Mouse (Mus musculus) hindbrain, embryonic 13.5 days (tissue): ENCODE measurements at regions not wholly inside any gene's neighbourhood (a gene's known extent, or its start where the extent isn't known, plus 50 kb on each side); places are given as distances from the start of the nearest gene placed in this dataset.

Source experiments
- ATAC-seq: fragments of 200-750 bp; cut with Nextera tagmentation; 2 replicates; pipeline ENCODE4 v1.8.0; 2017; ENCODE audit warnings: moderate TSS enrichment; ENCODE audit not compliant: low FRiP score
- H3K27ac ChIP-seq: fragments of 300-500 bp; sonication (generic); 2 replicates; pipeline ENCODE4 v1.5.1; 2015; ENCODE audit warnings: inconsistent platforms, mild to moderate bottlenecking, moderate library complexity
- H3K27me3 ChIP-seq: fragments of 300-500 bp; sonication (generic); 2 replicates; pipeline ENCODE4 v1.6.1; 2015; ENCODE audit warnings: mild to moderate bottlenecking, inconsistent platforms
- H3K36me3 ChIP-seq: fragments of 300-500 bp; sonication (generic); 2 replicates; pipeline ENCODE4 v1.6.1; 2015; ENCODE audit warnings: mild to moderate bottlenecking, inconsistent platforms
- H3K4me1 ChIP-seq: fragments of 300-500 bp; sonication (generic); replicated peaks from 2 replicates; pipeline ENCODE4 v1.6.1; 2015; ENCODE audit warnings: inconsistent platforms
- H3K4me2 ChIP-seq: fragments of 300-500 bp; sonication (generic); 2 replicates; pipeline ENCODE4 v1.6.1; 2015; ENCODE audit warnings: inconsistent platforms, mild to moderate bottlenecking, moderate library complexity
- H3K4me3 ChIP-seq: fragments of 300-500 bp; sonication (generic); 2 replicates; pipeline ENCODE4 v1.5.1; 2015; ENCODE audit warnings: mild to moderate bottlenecking, inconsistent platforms
- H3K9ac ChIP-seq: fragments of 300-500 bp; sonication (generic); 2 replicates; pipeline ENCODE4 v1.6.1; 2015; ENCODE audit warnings: mild to moderate bottlenecking, inconsistent platforms
- H3K9me3 ChIP-seq: fragments of 300-500 bp; sonication (generic); 2 replicates; pipeline ENCODE4 v1.6.1; 2016; ENCODE audit warnings: inconsistent platforms
- WGBS: fragments of 180-500 bp; shearing (Covaris S2); methylation state at CpG from one replicate; pipeline ENCODE4 v1.1.7; 2015; 5-methylcytosine and 5-hydroxymethylcytosine counted together

- WGBS: 72% methylated on average over 2 of the region's 2 CpGs
These were observed 240.4 kb upstream of the C030005K15Rik start for GRCm38 (mm10) chr10:97966931-97967330.

GRCm38 (mm10) chr10:98007037-98007436 is 280.5 kb upstream of the C030005K15Rik start:
- no peak overlapping the region for H3K9ac ChIP-seq
- H3K4me3 ChIP-seq: no peak overlapping the region
- no peaks in the 10 kb centered on the region for H3K36me3 ChIP-seq
- no peak overlapping the region for H3K4me2 ChIP-seq
- 0 out of 2 replicates have a peak, but pooled peaks cover 5% of the 10 kb centered on the region for H3K4me1 ChIP-seq
- ATAC-seq: peak; percentile 52; the same call in 1 of the 2 replicates
- 27% methylated on average over 4 of the region's 4 CpGs for WGBS
- no peaks in the 10 kb centered on the region for H3K27me3 ChIP-seq
- H3K9me3 ChIP-seq: no peaks in the 10 kb centered on the region
- no peak overlapping the region for H3K27ac ChIP-seq

More at GRCm38 (mm10) chr10:97966931-97967330, 240.4 kb upstream of the C030005K15Rik start:
- H3K9me3 ChIP-seq: no peaks in the 10 kb centered on the region
- no peaks in the 10 kb centered on the region for H3K27me3 ChIP-seq
- no peak overlapping the region for H3K27ac ChIP-seq
- H3K4me1 ChIP-seq: no peaks in the 10 kb centered on the region
- no peak for ATAC-seq
- no peaks in the 10 kb centered on the region for H3K36me3 ChIP-seq
- no peak overlapping the region for H3K4me2 ChIP-seq
- H3K4me3 ChIP-seq: no peak overlapping the region
- no peak overlapping the region for H3K9ac ChIP-seq

GRCm38 (mm10) chr10:98008355-98008754 is 281.8 kb upstream of the C030005K15Rik start:
- H3K36me3 ChIP-seq: no peaks in the 10 kb centered on the region

DNA sequence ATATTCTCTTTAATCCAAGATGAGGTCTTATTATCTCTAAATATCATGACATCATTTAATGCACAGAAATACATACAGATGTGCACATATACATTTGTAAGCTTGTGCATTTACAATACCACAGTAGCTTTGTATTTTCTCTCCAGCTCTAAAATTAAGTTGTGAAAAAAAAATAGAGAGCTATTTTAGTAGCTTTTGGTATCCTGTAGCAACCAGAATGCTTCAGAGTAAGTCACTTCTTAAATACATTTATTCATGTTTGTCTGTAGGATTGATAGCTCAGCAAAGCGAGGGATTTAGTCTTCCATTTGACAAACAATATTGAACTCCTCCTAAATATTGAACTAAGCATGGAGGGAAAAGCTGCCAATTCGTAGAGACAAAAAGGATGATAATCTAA is 286.4 kb upstream of the C030005K15Rik start:
- Histone ChIP-seq H3K27me3 (no peaks in the 10 kb centered on the region), H3K27ac (no peak overlapping the region), H3K4me1 (no peaks in the 10 kb centered on the region), H3K9me3 (no peaks in the 10 kb centered on the region), H3K9ac (no peak overlapping the region), H3K36me3 (no peaks in the 10 kb centered on the region), H3K4me3 (no peak overlapping the region), H3K4me2 (no peak overlapping the region)
- 80% methylated on average over 2 of the region's 2 CpGs for WGBS
- ATAC-seq: no peak

More at GRCm38 (mm10) chr10:98008355-98008754, 281.8 kb upstream of the C030005K15Rik start:
- H3K27ac ChIP-seq: no peak overlapping the region
- 13% methylated on average over 1 of the region's 1 CpGs for WGBS
- H3K27me3 ChIP-seq: no peaks in the 10 kb centered on the region
- H3K9me3 ChIP-seq: no peaks in the 10 kb centered on the region
- H3K4me1 ChIP-seq: 0 out of 2 replicates have a peak, but pooled peaks cover 5% of the 10 kb centered on the region
- H3K4me3 ChIP-seq: no peak overlapping the region
- no peak overlapping the region for H3K4me2 ChIP-seq
- ATAC-seq: no peak
- H3K9ac ChIP-seq: no peak overlapping the region

- ATAC-seq: no peak
- H3K9me3 ChIP-seq: no peaks in the 10 kb centered on the region
- no peaks in the 10 kb centered on the region for H3K27me3 ChIP-seq
- 65% methylated on average over 10 of the region's 10 CpGs for WGBS
- H3K9ac ChIP-seq: no peak overlapping the region
- no peak overlapping the region for H3K4me3 ChIP-seq
- no peaks in the 10 kb centered on the region for H3K4me1 ChIP-seq
- no peaks in the 10 kb centered on the region for H3K36me3 ChIP-seq
- 0 out of 2 replicates have a peak overlapping the region, but pooled peaks have one; percentile 40 for H3K27ac ChIP-seq
- H3K4me2 ChIP-seq: no peak overlapping the region
These were observed 288.7 kb upstream of the C030005K15Rik start for GRCm38 (mm10) chr10:98014985-98015902.

DNA sequence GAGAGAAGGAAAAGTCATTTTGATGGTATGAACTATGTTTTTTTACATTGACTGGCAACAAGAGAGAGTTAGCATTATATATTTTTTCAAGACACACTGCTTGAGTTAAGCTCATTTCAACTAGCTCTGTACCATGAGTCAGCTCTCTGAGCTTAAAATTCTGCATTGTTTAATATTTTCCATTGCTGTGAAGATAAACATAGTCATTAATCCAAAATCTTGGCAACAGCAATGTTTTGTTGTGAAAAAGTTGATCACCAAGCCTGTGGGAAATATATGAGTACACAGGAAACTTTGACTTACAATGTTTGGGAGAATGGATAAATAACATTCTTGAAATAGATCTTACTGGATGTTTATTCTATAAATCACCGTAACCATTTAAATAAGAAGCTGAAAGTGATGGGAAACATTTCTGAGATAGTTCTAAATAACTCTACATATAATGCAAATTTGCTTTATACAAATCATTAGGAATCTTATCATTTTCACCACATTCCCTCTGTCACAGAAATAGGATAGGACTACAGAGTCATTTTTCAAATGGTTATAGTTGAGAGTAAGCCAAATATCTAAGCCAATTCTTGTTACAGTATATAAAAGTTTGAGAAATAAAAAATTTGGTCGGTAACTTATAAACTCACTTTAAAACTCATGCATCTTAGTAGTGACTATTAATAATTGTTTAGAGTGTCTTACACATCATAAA is 290.2 kb upstream of the C030005K15Rik start:
- no peak overlapping the region for H3K27ac ChIP-seq
- no peak overlapping the region for H3K4me3 ChIP-seq
- whole genome bisulfite sequencing: 98% methylated on average over 2 of the region's 2 CpGs
- H3K36me3 ChIP-seq: no peaks in the 10 kb centered on the region
- ATAC-seq: no peak
- H3K27me3 ChIP-seq: no peaks in the 10 kb centered on the region
- H3K4me2 ChIP-seq: no peak overlapping the region
- no peaks in the 10 kb centered on the region for H3K4me1 ChIP-seq
- no peak overlapping the region for H3K9ac ChIP-seq
- no peaks in the 10 kb centered on the region for H3K9me3 ChIP-seq

DNA sequence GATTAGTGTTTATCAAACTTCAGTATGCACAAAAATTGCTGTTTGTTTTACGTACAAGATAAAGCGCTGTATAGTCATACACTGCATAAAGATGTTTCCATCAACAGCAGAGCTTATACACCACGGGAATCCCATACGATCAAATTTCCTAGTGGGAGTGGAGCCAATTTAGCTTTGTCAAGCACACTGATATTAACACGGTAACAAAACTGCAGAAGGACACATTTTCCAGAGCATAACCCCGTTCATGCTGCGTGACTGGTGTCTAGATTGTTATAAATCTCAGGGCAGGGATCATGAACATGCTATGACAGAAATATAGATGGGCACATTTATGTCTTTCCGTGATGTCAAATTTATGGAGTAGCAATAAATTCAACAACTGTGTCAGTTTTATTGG is 302.6 kb upstream of the C030005K15Rik start:
- no peak overlapping the region for H3K27ac ChIP-seq
- 76% methylated on average over 8 of the region's 8 CpGs for WGBS
- no peak overlapping the region for H3K4me3 ChIP-seq
- no peak overlapping the region for H3K9ac ChIP-seq
- no peak for ATAC-seq
- H3K9me3 ChIP-seq: no peaks in the 10 kb centered on the region
- no peak overlapping the region for H3K4me2 ChIP-seq
- no peaks in the 10 kb centered on the region for H3K27me3 ChIP-seq
- no peaks in the 10 kb centered on the region for H3K36me3 ChIP-seq
- no peaks in the 10 kb centered on the region for H3K4me1 ChIP-seq

DNA sequence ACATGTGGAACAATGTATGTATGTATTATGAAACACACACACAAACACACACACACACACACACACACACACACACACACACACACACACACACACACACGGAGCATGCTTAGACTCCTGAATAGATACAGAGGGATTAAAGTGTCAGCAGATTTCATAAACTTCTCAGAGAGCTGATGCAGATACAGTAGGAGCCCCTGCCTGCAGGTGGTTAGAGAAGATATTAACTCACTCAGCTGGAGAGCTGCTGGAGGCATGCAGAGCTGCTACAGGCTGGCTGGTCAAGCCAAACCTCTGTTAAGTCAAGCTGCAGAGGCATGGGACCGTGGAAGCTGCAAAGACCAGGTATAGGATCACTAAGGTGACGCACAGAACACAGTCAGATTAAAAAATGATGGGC is 303.1 kb upstream of the C030005K15Rik start:
- H3K9me3 ChIP-seq: no peaks in the 10 kb centered on the region
- no peak overlapping the region for H3K4me3 ChIP-seq
- H3K27me3 ChIP-seq: no peaks in the 10 kb centered on the region
- no peak overlapping the region for H3K4me2 ChIP-seq
- no peak overlapping the region for H3K27ac ChIP-seq
- ATAC-seq: no peak; the same call in 1 of the 2 replicates
- no peak overlapping the region for H3K9ac ChIP-seq
- 63% methylated on average over 3 of the region's 3 CpGs for WGBS
- H3K36me3 ChIP-seq: no peaks in the 10 kb centered on the region
- H3K4me1 ChIP-seq: no peaks in the 10 kb centered on the region

- WGBS: 100% methylated on average over 1 of the region's 1 CpGs
These were observed 306.1 kb upstream of the C030005K15Rik start for GRCm38 (mm10) chr10:98032661-98033060.

GRCm38 (mm10) chr10:98041766-98042165 is 315.2 kb upstream of the C030005K15Rik start:
- H3K4me1 ChIP-seq: no peaks in the 10 kb centered on the region
- H3K9ac ChIP-seq: no peak overlapping the region
- H3K36me3 ChIP-seq: no peaks in the 10 kb centered on the region
- no peak overlapping the region for H3K27ac ChIP-seq
- H3K27me3 ChIP-seq: no peaks in the 10 kb centered on the region
- H3K4me3 ChIP-seq: no peak overlapping the region
- no peak for ATAC-seq
- H3K9me3 ChIP-seq: no peaks in the 10 kb centered on the region
- 44% methylated on average over 4 of the region's 4 CpGs for WGBS
- H3K4me2 ChIP-seq: no peak overlapping the region

More at GRCm38 (mm10) chr10:98032661-98033060, 306.1 kb upstream of the C030005K15Rik start:
- H3K4me1 ChIP-seq: no peaks in the 10 kb centered on the region
- H3K4me3 ChIP-seq: no peak overlapping the region
- H3K27ac ChIP-seq: no peak overlapping the region
- no peak overlapping the region for H3K9ac ChIP-seq
- no peak for ATAC-seq
- H3K9me3 ChIP-seq: no peaks in the 10 kb centered on the region
- no peak overlapping the region for H3K4me2 ChIP-seq
- H3K27me3 ChIP-seq: no peaks in the 10 kb centered on the region
- no peaks in the 10 kb centered on the region for H3K36me3 ChIP-seq

- Histone ChIP-seq H3K4me3 (no peak overlapping the region), H3K27ac (no peak overlapping the region), H3K9ac (no peak overlapping the region), H3K4me1 (no peaks in the 10 kb centered on the region), H3K4me2 (no peak overlapping the region), H3K36me3 (no peaks in the 10 kb centered on the region), H3K9me3 (no peaks in the 10 kb centered on the region), H3K27me3 (no peaks in the 10 kb centered on the region)
- WGBS: 80% methylated on average over 2 of the region's 2 CpGs
- no peak for ATAC-seq
These were observed 317.3 kb upstream of the C030005K15Rik start for GRCm38 (mm10) chr10:98043873-98044272.

DNA sequence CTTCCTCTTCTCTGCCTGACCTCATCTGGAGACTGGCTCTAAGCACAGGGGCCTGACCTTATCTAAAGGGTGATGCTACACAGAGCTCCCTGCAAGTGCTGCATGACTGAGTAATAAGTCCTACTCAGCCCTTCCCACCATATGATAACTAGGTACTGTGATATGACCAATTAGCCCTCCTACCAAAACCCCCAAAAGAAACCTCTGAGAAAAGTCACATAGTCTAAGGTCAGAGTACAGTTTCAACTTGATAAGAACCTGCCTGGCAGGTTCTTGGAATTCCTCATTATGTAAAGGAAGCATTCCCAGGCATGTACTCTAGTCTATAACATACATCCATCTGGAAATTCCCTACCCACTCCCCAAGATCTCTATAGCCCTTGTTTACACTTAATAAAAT is 318.0 kb upstream of the C030005K15Rik start:
- H3K4me2 ChIP-seq: no peak overlapping the region
- no peaks in the 10 kb centered on the region for H3K4me1 ChIP-seq
- H3K4me3 ChIP-seq: no peak overlapping the region
- no peak overlapping the region for H3K27ac ChIP-seq
- no peak overlapping the region for H3K9ac ChIP-seq
- H3K9me3 ChIP-seq: no peaks in the 10 kb centered on the region
- no peak for ATAC-seq
- H3K36me3 ChIP-seq: no peaks in the 10 kb centered on the region
- H3K27me3 ChIP-seq: no peaks in the 10 kb centered on the region
